Mouse (Mus musculus) myocyte (in vitro differentiated cells): ENCODE measurements around the gene Get4.
A peak's percentile ranks its signal among the peaks of the same experiment; 100 is the strongest.

Experiments used
- CEBPB ChIP-seq: IDR thresholded peaks from 2 replicates; pipeline ENCODE4 v1.6.1; 2011; ENCODE audit warnings: mild to moderate bottlenecking, moderate library complexity; ENCODE audit not compliant: poor library complexity, insufficient read depth, severe bottlenecking
- MYOD1 ChIP-seq, 3 experiments: IDR thresholded peaks; one replicate each; pipeline ENCODE4 v1.6.1; 2011; ENCODE audit warnings: control low read depth in 2 of 3, low read depth in 2 of 3, mild to moderate bottlenecking in 2 of 3, moderate library complexity in 1 of 3; ENCODE audit not compliant: insufficient read length in 2 of 3, control insufficient read depth in 1 of 3
- MYOG ChIP-seq, 3 experiments: IDR thresholded peaks; one replicate each; pipeline ENCODE4 v1.6.1; 2011; ENCODE audit warnings: control low read depth in 2 of 3, low read depth in 2 of 3, mild to moderate bottlenecking in 2 of 3; ENCODE audit not compliant: insufficient read length in 2 of 3, control insufficient read depth in 1 of 3, insufficient read depth in 1 of 3
- POLR2A ChIP-seq: IDR thresholded peaks from one replicate; pipeline ENCODE4 v1.6.1; 2011; ENCODE audit warnings: low read depth, mild to moderate bottlenecking, control low read depth, moderate library complexity; ENCODE audit not compliant: insufficient read length
- POLR2AphosphoS2 ChIP-seq: IDR thresholded peaks from one replicate; pipeline ENCODE4 v1.6.1; 2011; ENCODE audit warnings: low read depth, control low read depth; ENCODE audit not compliant: insufficient read length

- TF ChIP-seq POLR2A (no peak), MYOD1 (IDR thresholded peaks at IDR 0.05; ENCODE audit: control insufficient read depth in 1 of 3, insufficient read length in 2 of 3, low read depth in 2 of 3) (no peak), CEBPB (0 out of 2 replicates have a peak, but pooled peaks have one; percentile 12), POLR2AphosphoS2 (no peak), MYOG (IDR thresholded peaks at IDR 0.05; ENCODE audit: control insufficient read depth in 1 of 3, insufficient read depth in 1 of 3, insufficient read length in 2 of 3, low read depth in 2 of 3) (no peak)
Observed at GRCm38 (mm10) chr5:139251736-139252080, 416 bp upstream of the Get4 start.
